Mouse (Mus musculus): Measurements from ENCODE around the gene Higd1b. TPM values are rescaled to one million over a fixed set of nuclear protein-coding genes. Genes with fewer than 3 reads are reported as not detected.

The Higd1b gene
- polyA plus RNA-seq, 1 experiment from 2014 or later: 5.4 TPM

GRCm38 (mm10) chr11:102826476-102826875 lies 9.2 kb upstream of the Higd1b start:
- Histone ChIP-seq H3K27me3 (ENCODE audit: insufficient read depth, low read length) (no peaks in the 10 kb centered on the region), H3K36me3 (ENCODE audit: insufficient read depth) (no peaks in the 10 kb centered on the region), H3K4me1 (ENCODE audit: insufficient read depth) (no peaks in the 10 kb centered on the region), H3K9ac (no peak overlapping the region), H3K27ac (ENCODE audit: low read depth) (no peak overlapping the region), H3K4me2 (no peak overlapping the region), H3K9me3 (ENCODE audit: low read depth, low read length) (no peaks in the 10 kb centered on the region), H3K4me3 (ENCODE audit: low read depth, low read length) (no peak overlapping the region)
- no peak for ATAC-seq (ENCODE audit: insufficient read depth)
- 71% methylated on average over 2 of the region's 2 CpGs for WGBS
- TF ChIP-seq CTCF (IDR thresholded peaks at IDR 0.05; ENCODE audit: low read depth): no peak
- DNase-seq: no peak

- DNase-seq: no peak
- Histone ChIP-seq H3K9ac (no peak overlapping the region), H3K36me3 (ENCODE audit: insufficient read depth) (no peaks in the 10 kb centered on the region), H3K4me3 (ENCODE audit: low read depth, low read length) (no peak overlapping the region), H3K4me2 (no peak overlapping the region), H3K27ac (ENCODE audit: low read depth) (no peak overlapping the region), H3K9me3 (ENCODE audit: low read depth, low read length) (no peaks in the 10 kb centered on the region), H3K4me1 (ENCODE audit: insufficient read depth) (no peaks in the 10 kb centered on the region), H3K27me3 (ENCODE audit: insufficient read depth, low read length) (no peaks in the 10 kb centered on the region)
- no peak for TF ChIP-seq CTCF (IDR thresholded peaks at IDR 0.05; ENCODE audit: low read depth)
- ATAC-seq (ENCODE audit: insufficient read depth): no peak
- 51% methylated on average over 4 of the region's 4 CpGs for WGBS
These were observed 8.6 kb upstream of the Higd1b start for GRCm38 (mm10) chr11:102827097-102827496.

GRCm38 (mm10) chr11:102830276-102830675 lies 5.4 kb upstream of the Higd1b start:
- TF ChIP-seq CTCF (IDR thresholded peaks at IDR 0.05; ENCODE audit: low read depth): no peak
- no peaks in the 10 kb centered on the region for H3K36me3 ChIP-seq (ENCODE audit: insufficient read depth)
- H3K4me3 ChIP-seq (ENCODE audit: low read depth, low read length): no peak overlapping the region
- no peak overlapping the region for H3K27ac ChIP-seq (ENCODE audit: low read depth)
- no peaks in the 10 kb centered on the region for H3K9me3 ChIP-seq (ENCODE audit: low read depth, low read length)
- DNase-seq: no peak
- WGBS: 72% methylated on average over 4 of the region's 4 CpGs
- no peak overlapping the region for H3K9ac ChIP-seq
- no peaks in the 10 kb centered on the region for H3K27me3 ChIP-seq (ENCODE audit: insufficient read depth, low read length)
- H3K4me1 ChIP-seq (ENCODE audit: insufficient read depth): no peaks in the 10 kb centered on the region
- no peak for ATAC-seq (ENCODE audit: insufficient read depth)
- no peak overlapping the region for H3K4me2 ChIP-seq

GRCm38 (mm10) chr11:102832700-102833297 lies 2.9 kb upstream of the Higd1b start:
- Histone ChIP-seq H3K36me3 (ENCODE audit: insufficient read depth) (peaks cover 18% of the 10 kb centered on the region), H3K9ac (no peak overlapping the region), H3K27me3 (ENCODE audit: insufficient read depth, low read length) (no peaks in the 10 kb centered on the region), H3K27ac (ENCODE audit: low read depth) (peak overlapping the region; percentile 67), H3K9me3 (ENCODE audit: low read depth, low read length) (no peaks in the 10 kb centered on the region), H3K4me1 (ENCODE audit: insufficient read depth) (no peaks in the 10 kb centered on the region), H3K4me3 (ENCODE audit: low read depth, low read length) (no peak overlapping the region), H3K4me2 (0 out of 2 replicates have a peak overlapping the region, but pooled peaks have one; percentile 25)
- WGBS: 45% methylated on average over 18 of the region's 18 CpGs
- peak; percentile 56 for DNase-seq
- no peak for TF ChIP-seq CTCF (IDR thresholded peaks at IDR 0.05; ENCODE audit: low read depth)
- peak; percentile 46; the same call in 1 of the 2 replicates for ATAC-seq (ENCODE audit: insufficient read depth)

- no peak; the same call in 1 of the 2 replicates for ATAC-seq (ENCODE audit: insufficient read depth)
- Histone ChIP-seq H3K9ac (no peak overlapping the region), H3K27ac (ENCODE audit: low read depth) (no peak overlapping the region), H3K9me3 (ENCODE audit: low read depth, low read length) (no peaks in the 10 kb centered on the region), H3K4me2 (no peak overlapping the region), H3K27me3 (ENCODE audit: insufficient read depth, low read length) (no peaks in the 10 kb centered on the region), H3K4me3 (ENCODE audit: low read depth, low read length) (no peak overlapping the region), H3K4me1 (ENCODE audit: insufficient read depth) (no peaks in the 10 kb centered on the region), H3K36me3 (ENCODE audit: insufficient read depth) (peaks cover 32% of the 10 kb centered on the region)
- WGBS: 77% methylated on average over 10 of the region's 10 CpGs
- DNase-seq: peak; percentile 36
- TF ChIP-seq CTCF (IDR thresholded peaks at IDR 0.05; ENCODE audit: low read depth): no peak
These were observed 1.4 kb upstream of the Higd1b start for GRCm38 (mm10) chr11:102834219-102834618.

- no peak for ATAC-seq (ENCODE audit: insufficient read depth)
- DNase-seq: no peak
- 81% methylated on average over 9 of the region's 9 CpGs for WGBS
- H3K27me3 ChIP-seq (ENCODE audit: insufficient read depth, low read length): no peaks in the 10 kb centered on the region
- no peak for TF ChIP-seq CTCF (IDR thresholded peaks at IDR 0.05; ENCODE audit: low read depth)
- H3K27ac ChIP-seq (ENCODE audit: low read depth): no peak overlapping the region
- no peaks in the 10 kb centered on the region for H3K4me1 ChIP-seq (ENCODE audit: insufficient read depth)
- H3K9ac ChIP-seq: no peak overlapping the region
- no peaks in the 10 kb centered on the region for H3K9me3 ChIP-seq (ENCODE audit: low read depth, low read length)
- peaks cover 51% of the 10 kb centered on the region for H3K36me3 ChIP-seq (ENCODE audit: insufficient read depth)
- no peak overlapping the region for H3K4me2 ChIP-seq
- H3K4me3 ChIP-seq (ENCODE audit: low read depth, low read length): no peak overlapping the region
These were observed 497 bp downstream of the Higd1b start for GRCm38 (mm10) chr11:102836146-102836545.

GRCm38 (mm10) chr11:102837385-102837784 lies 1.7 kb downstream of the Higd1b start:
- Histone ChIP-seq H3K27me3 (ENCODE audit: insufficient read depth, low read length) (no peaks in the 10 kb centered on the region), H3K9ac (no peak overlapping the region), H3K36me3 (ENCODE audit: insufficient read depth) (peaks cover 63% of the 10 kb centered on the region), H3K4me1 (ENCODE audit: insufficient read depth) (no peaks in the 10 kb centered on the region), H3K4me2 (no peak overlapping the region), H3K9me3 (ENCODE audit: low read depth, low read length) (no peaks in the 10 kb centered on the region), H3K4me3 (ENCODE audit: low read depth, low read length) (no peak overlapping the region), H3K27ac (ENCODE audit: low read depth) (peak overlapping the region; percentile 2; the same call in 1 of the 2 replicates)
- no peak for TF ChIP-seq CTCF (IDR thresholded peaks at IDR 0.05; ENCODE audit: low read depth)
- ATAC-seq (ENCODE audit: insufficient read depth) (no peak), DNase-seq (no peak)
- WGBS: 94% methylated on average over 1 of the region's 1 CpGs
